Mouse (Mus musculus) heart, adult 2 months (tissue): Measurements from ENCODE around the gene 2510002D24Rik. TPM values are rescaled to one million over a fixed set of nuclear protein-coding genes. Genes with fewer than 3 reads are reported as not detected.

Source experiments
- DNase-seq, 2 experiments: peaks; one replicate each; pipeline ENCODE4 v3.0.0; 2021
- H3K27ac ChIP-seq: fragments of 200-600 bp; 2 replicates; pipeline ENCODE4 v1.8.1; 2022
- H3K27me3 ChIP-seq: fragments of 200-500 bp; 2 replicates; pipeline ENCODE4 v1.6.1; 2012; ENCODE audit warnings: mild to moderate bottlenecking, low read length, inconsistent platforms, mixed read lengths; ENCODE audit not compliant: control insufficient read depth, insufficient read depth
- H3K36me3 ChIP-seq: fragments of 200-500 bp; 2 replicates; pipeline ENCODE4 v1.6.1; 2012; ENCODE audit warnings: low read length, inconsistent platforms; ENCODE audit not compliant: control insufficient read depth, insufficient read depth
- H3K4me1 ChIP-seq: fragments of 200-500 bp; 2 replicates; pipeline ENCODE4 v1.6.1; 2011; ENCODE audit warnings: low read length; ENCODE audit not compliant: control insufficient read depth, insufficient read depth
- H3K4me3 ChIP-seq: fragments of 200-600 bp; 2 replicates; pipeline ENCODE4 v1.8.1; 2022
- H3K79me2 ChIP-seq: fragments of 200-500 bp; replicated peaks from 2 replicates; pipeline ENCODE4 v1.6.1; 2012; ENCODE audit warnings: mild to moderate bottlenecking, inconsistent platforms, low read length, moderate library complexity, mixed read lengths; ENCODE audit not compliant: control insufficient read depth, insufficient read depth
- H3K9ac ChIP-seq: fragments of 200-500 bp; 2 replicates; pipeline ENCODE4 v1.6.1; 2012; ENCODE audit warnings: low read depth, mild to moderate bottlenecking, control low read depth, inconsistent platforms, low read length, mixed read lengths
- CTCF ChIP-seq: fragments of 200-600 bp; IDR thresholded peaks from 2 replicates; pipeline ENCODE4 v1.8.1; 2022; ENCODE audit warnings: antibody characterized with exemption, mild to moderate bottlenecking, moderate library complexity
- EP300 ChIP-seq: fragments of 200-500 bp; IDR thresholded peaks from 2 replicates; pipeline ENCODE4 v1.6.1; 2011; ENCODE audit warnings: low read depth, low read length, control low read depth; ENCODE audit not compliant: insufficient read depth
- POLR2A ChIP-seq: fragments of 200-500 bp; IDR thresholded peaks from 2 replicates; pipeline ENCODE4 v1.6.1; 2011; ENCODE audit warnings: mild to moderate bottlenecking, low read depth, low read length, control low read depth; ENCODE audit not compliant: insufficient read depth
- WGBS: fragments of 180-500 bp; shearing (Covaris S2); methylation state at CpG from one replicate; pipeline ENCODE4 v1.1.7; 2018; 5-methylcytosine and 5-hydroxymethylcytosine counted together
- intact Hi-C: fragments of 180-260 bp; cut with DNase I; formaldehyde crosslinking; loops from one replicate; pipeline ENCODE4 v1.15.1; 2025
- polyA plus RNA-seq: library from polyadenylated mRNA; depleted of rRNA; stranded (reverse); fragments of >200 nt; gene quantifications from 2 replicates; pipeline ENCODE4 v1.2.3, GENCODE M21; 2012
- total RNA-seq, 2 experiments: library from RNA; stranded (reverse); gene quantifications; 2 replicates each; pipeline ENCODE4 v1.2.3; 2021

2510002D24Rik gene
- total and polyA plus RNA-seq, 3 experiments, result 23.3 to 46.9 (median 25.5) TPM

- H3K36me3 ChIP-seq, result no peaks in the 10 kb centered on the region
- no peaks in the 10 kb centered on the region for H3K79me2 ChIP-seq
- no peak overlapping the region for H3K27ac ChIP-seq
- no peak overlapping the region for H3K9ac ChIP-seq
- no peak for DNase-seq
- no peaks in the 10 kb centered on the region for H3K27me3 ChIP-seq
- intact Hi-C loops, result loop anchor here (2.0 to 5.0 kb wide), 2 partner anchors 21 to 171 kb away; partner anchors contain the start of genes Cldn5, Gm49601 and Sept5
- no peak overlapping the region for H3K4me3 ChIP-seq
- H3K4me1 ChIP-seq, result no peaks in the 10 kb centered on the region; the same call in 1 of the 2 replicates
- WGBS, result 92% methylated on average over 5 of the region's 5 CpGs
- no peak for TF ChIP-seq EP300
- TF ChIP-seq CTCF, result no peak
- TF ChIP-seq POLR2A, result no peak
Observed at GRCm38 (mm10) chr16:18798151-18798550, 38.2 kb upstream of the 2510002D24Rik start.

- peak; percentile 98 for TF ChIP-seq CTCF
- no peak for TF ChIP-seq POLR2A
- TF ChIP-seq EP300, result peak; percentile 86
- H3K4me3 ChIP-seq, result no peak overlapping the region
- no peaks in the 10 kb centered on the region for H3K79me2 ChIP-seq
- peak; percentile 43 to 73 for DNase-seq
- H3K27me3 ChIP-seq, result no peaks in the 10 kb centered on the region
- no peak overlapping the region for H3K9ac ChIP-seq
- H3K36me3 ChIP-seq, result no peaks in the 10 kb centered on the region
- 64% methylated on average over 2 of the region's 2 CpGs for WGBS
- intact Hi-C loops, result loop anchor here (1.0 to 5.0 kb wide), 3 partner anchors 22 to 172 kb away; partner anchors contain the start of genes Cldn5, Gm49601 and Sept5
- no peak overlapping the region for H3K27ac ChIP-seq
- H3K4me1 ChIP-seq, result no peaks in the 10 kb centered on the region; the same call in 1 of the 2 replicates
Observed at GRCm38 (mm10) chr16:18798841-18799240, 37.5 kb upstream of the 2510002D24Rik start.

- Histone ChIP-seq H3K4me1 (no peaks in the 10 kb centered on the region), H3K79me2 (no peaks in the 10 kb centered on the region), H3K27ac (no peak overlapping the region), H3K27me3 (no peaks in the 10 kb centered on the region), H3K9ac (no peak overlapping the region), H3K36me3 (no peaks in the 10 kb centered on the region), H3K4me3 (no peak overlapping the region)
- WGBS, result 97% methylated on average over 2 of the region's 2 CpGs
- TF ChIP-seq CTCF (no peak), POLR2A (no peak), EP300 (no peak)
- DNase-seq, result no peak
- intact Hi-C loops, result no loop called here
Observed at GRCm38 (mm10) chr16:18805746-18806145, 30.6 kb upstream of the 2510002D24Rik start.

GRCm38 (mm10) chr16:18809001-18809400 lies 27.4 kb upstream of the 2510002D24Rik start:
- Histone ChIP-seq H3K9ac (no peak overlapping the region), H3K4me1 (no peaks in the 10 kb centered on the region), H3K79me2 (peaks cover 2% of the 10 kb centered on the region; the same call in 1 of the 2 replicates), H3K27ac (no peak overlapping the region), H3K36me3 (no peaks in the 10 kb centered on the region), H3K27me3 (no peaks in the 10 kb centered on the region), H3K4me3 (no peak overlapping the region)
- WGBS, result 90% methylated on average over 5 of the region's 5 CpGs
- TF ChIP-seq CTCF (no peak), POLR2A (no peak), EP300 (no peak)
- DNase-seq, result no peak
- intact Hi-C loops, result no loop called here

- no peak overlapping the region for H3K9ac ChIP-seq
- H3K79me2 ChIP-seq, result peaks cover 2% of the 10 kb centered on the region; the same call in 1 of the 2 replicates
- H3K36me3 ChIP-seq, result no peaks in the 10 kb centered on the region
- peak overlapping the region; percentile 84 for H3K4me3 ChIP-seq
- intact Hi-C loops, result loop anchor here (2.0 to 10.0 kb wide), 4 partner anchors 66 to 566 kb away; partner anchors contain the start of genes Gm49601, Gnb1l, Hira and Mrpl40
- peak overlapping the region; percentile 94 for H3K27ac ChIP-seq
- no peaks in the 10 kb centered on the region for H3K4me1 ChIP-seq
- TF ChIP-seq CTCF (no peak), EP300 (no peak), POLR2A (no peak)
- DNase-seq, result no peak
- H3K27me3 ChIP-seq, result no peaks in the 10 kb centered on the region
- WGBS, result 5% methylated on average over 5 of the region's 5 CpGs
Observed at GRCm38 (mm10) chr16:18811032-18811431, 25.3 kb upstream of the 2510002D24Rik start.
